Mouse (Mus musculus): Measurements from ENCODE around the gene Pdhb. TPM values are rescaled to one million over a fixed set of nuclear protein-coding genes. Genes with fewer than 3 reads are reported as not detected.

Pdhb gene
- total and polyA plus RNA-seq, 2 experiments, result 62.8 to 177 TPM

- H3K36me3 ChIP-seq (ENCODE audit: control insufficient read depth, insufficient read depth, low read length), result no peaks in the 10 kb centered on the region
- H3K4me1 ChIP-seq (ENCODE audit: control insufficient read depth, insufficient read depth, low read length), result peaks cover 5% of the 10 kb centered on the region; the same call in 1 of the 2 replicates
- no peaks in the 10 kb centered on the region for H3K27me3 ChIP-seq (ENCODE audit: control insufficient read depth, insufficient read depth, low read length)
- TF ChIP-seq POLR2A (IDR thresholded peaks at IDR 0.05; ENCODE audit: extremely low read depth, insufficient read depth, low read length) (no peak), CTCF (IDR thresholded peaks at IDR 0.05; ENCODE audit: low read depth, low read length) (no peak)
- no peak overlapping the region for H3K9ac ChIP-seq (ENCODE audit: low read depth, low read length)
- H3K79me2 ChIP-seq (ENCODE audit: control insufficient read depth, insufficient read depth, low read length), result no peaks in the 10 kb centered on the region
- no peak overlapping the region for H3K4me3 ChIP-seq (ENCODE audit: insufficient read depth, low read depth, low read length)
- no peak for DNase-seq (ENCODE audit: extremely low read depth, low read depth, low spot score)
- H3K27ac ChIP-seq (replicated peaks; ENCODE audit: insufficient read depth, low read depth, low read length), result no peak overlapping the region
- WGBS, result 72% methylated on average over 9 of the region's 9 CpGs
These were observed 33.5 kb upstream of the Pdhb start for GRCm38 (mm10) chr14:8206179-8206910.

DNA sequence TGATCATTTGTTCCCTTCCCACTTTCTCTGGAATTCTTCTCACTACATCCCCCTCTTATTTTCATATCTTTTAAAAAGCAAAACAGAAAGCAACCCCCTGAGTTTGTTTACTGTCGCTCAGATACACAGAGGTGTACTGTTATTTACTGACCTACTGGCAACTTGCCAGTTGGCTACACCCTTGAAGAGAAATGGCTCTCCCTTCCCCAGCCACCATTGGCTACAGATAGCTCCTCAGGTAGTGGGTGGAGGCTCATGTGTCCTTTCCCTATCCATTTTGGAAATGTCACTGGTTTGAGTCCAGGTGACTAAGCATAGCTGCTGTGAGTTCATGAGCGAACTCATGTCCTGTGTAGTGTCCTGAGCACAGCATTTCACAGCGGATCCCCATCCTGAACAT is 28.9 kb upstream of the Pdhb start:
- Histone ChIP-seq H3K79me2 (ENCODE audit: control insufficient read depth, insufficient read depth, low read length) (no peaks in the 10 kb centered on the region), H3K4me1 (ENCODE audit: control insufficient read depth, insufficient read depth, low read length) (peaks cover 5% of the 10 kb centered on the region; the same call in 1 of the 2 replicates), H3K9ac (ENCODE audit: low read depth, low read length) (no peak overlapping the region), H3K27ac (replicated peaks; ENCODE audit: insufficient read depth, low read depth, low read length) (no peak overlapping the region), H3K4me3 (ENCODE audit: insufficient read depth, low read depth, low read length) (no peak overlapping the region), H3K36me3 (ENCODE audit: control insufficient read depth, insufficient read depth, low read length) (no peaks in the 10 kb centered on the region), H3K27me3 (ENCODE audit: control insufficient read depth, insufficient read depth, low read length) (no peaks in the 10 kb centered on the region)
- DNase-seq (ENCODE audit: extremely low read depth, low read depth, low spot score), result peak; percentile 66
- TF ChIP-seq POLR2A (IDR thresholded peaks at IDR 0.05; ENCODE audit: extremely low read depth, insufficient read depth, low read length) (no peak), CTCF (IDR thresholded peaks at IDR 0.05; ENCODE audit: low read depth, low read length) (no peak)
- 63% methylated on average over 3 of the region's 3 CpGs for WGBS

GRCm38 (mm10) chr14:8200769-8201168 is 27.9 kb upstream of the Pdhb start:
- Histone ChIP-seq H3K4me3 (ENCODE audit: insufficient read depth, low read depth, low read length) (no peak overlapping the region), H3K79me2 (ENCODE audit: control insufficient read depth, insufficient read depth, low read length) (no peaks in the 10 kb centered on the region), H3K27me3 (ENCODE audit: control insufficient read depth, insufficient read depth, low read length) (no peaks in the 10 kb centered on the region), H3K27ac (replicated peaks; ENCODE audit: insufficient read depth, low read depth, low read length) (no peak overlapping the region), H3K9ac (ENCODE audit: low read depth, low read length) (no peak overlapping the region), H3K36me3 (ENCODE audit: control insufficient read depth, insufficient read depth, low read length) (no peaks in the 10 kb centered on the region), H3K4me1 (ENCODE audit: control insufficient read depth, insufficient read depth, low read length) (peaks cover 7% of the 10 kb centered on the region)
- 62% methylated on average over 5 of the region's 5 CpGs for WGBS
- DNase-seq (ENCODE audit: extremely low read depth, low read depth, low spot score), result no peak
- TF ChIP-seq CTCF (IDR thresholded peaks at IDR 0.05; ENCODE audit: low read depth, low read length) (no peak), POLR2A (IDR thresholded peaks at IDR 0.05; ENCODE audit: extremely low read depth, insufficient read depth, low read length) (no peak)

DNA sequence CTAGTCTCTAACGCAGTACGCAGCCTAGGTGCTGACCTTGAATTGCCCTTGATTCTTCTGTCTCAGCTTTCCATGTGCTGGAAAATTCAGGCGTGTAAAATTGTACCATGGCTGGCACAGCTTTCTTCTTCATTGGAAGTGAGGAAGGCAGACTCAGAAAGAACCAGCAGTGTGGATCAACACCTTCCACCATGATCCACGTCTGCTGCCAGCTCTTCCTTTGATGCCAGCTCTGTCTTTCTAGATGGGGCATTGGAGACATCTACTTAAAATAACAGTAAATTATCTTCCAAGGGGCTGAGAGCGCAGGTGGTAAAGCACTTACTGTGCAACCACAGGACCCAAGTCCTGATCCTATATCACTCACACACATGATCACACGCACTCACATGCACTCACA is 19.9 kb upstream of the Pdhb start:
- no peak overlapping the region for H3K4me3 ChIP-seq (ENCODE audit: insufficient read depth, low read depth, low read length)

GRCm38 (mm10) chr14:8191331-8191965 is 18.6 kb upstream of the Pdhb start:
- TF ChIP-seq CTCF (IDR thresholded peaks at IDR 0.05; ENCODE audit: low read depth, low read length) (no peak), POLR2A (IDR thresholded peaks at IDR 0.05; ENCODE audit: extremely low read depth, insufficient read depth, low read length) (no peak)
- no peaks in the 10 kb centered on the region for H3K79me2 ChIP-seq (ENCODE audit: control insufficient read depth, insufficient read depth, low read length)
- H3K9ac ChIP-seq (ENCODE audit: low read depth, low read length), result no peak overlapping the region
- peak; percentile 57 for DNase-seq (ENCODE audit: extremely low read depth, low read depth, low spot score)
- no peak overlapping the region for H3K4me3 ChIP-seq (ENCODE audit: insufficient read depth, low read depth, low read length)
- WGBS, result 66% methylated on average over 12 of the region's 12 CpGs
- no peaks in the 10 kb centered on the region for H3K27me3 ChIP-seq (ENCODE audit: control insufficient read depth, insufficient read depth, low read length)
- H3K36me3 ChIP-seq (ENCODE audit: control insufficient read depth, insufficient read depth, low read length), result no peaks in the 10 kb centered on the region
- peaks cover 4% of the 10 kb centered on the region for H3K4me1 ChIP-seq (ENCODE audit: control insufficient read depth, insufficient read depth, low read length)
- no peak overlapping the region for H3K27ac ChIP-seq (replicated peaks; ENCODE audit: insufficient read depth, low read depth, low read length)

More for the DNA sequence above, 19.9 kb upstream of the Pdhb start:
- H3K27me3 ChIP-seq (ENCODE audit: control insufficient read depth, insufficient read depth, low read length), result no peaks in the 10 kb centered on the region
- H3K27ac ChIP-seq (replicated peaks; ENCODE audit: insufficient read depth, low read depth, low read length), result no peak overlapping the region
- no peak overlapping the region for H3K9ac ChIP-seq (ENCODE audit: low read depth, low read length)
- DNase-seq (ENCODE audit: extremely low read depth, low read depth, low spot score), result no peak
- 95% methylated on average over 6 of the region's 6 CpGs for WGBS
- no peaks in the 10 kb centered on the region for H3K36me3 ChIP-seq (ENCODE audit: control insufficient read depth, insufficient read depth, low read length)
- no peaks in the 10 kb centered on the region for H3K79me2 ChIP-seq (ENCODE audit: control insufficient read depth, insufficient read depth, low read length)
- TF ChIP-seq CTCF (IDR thresholded peaks at IDR 0.05; ENCODE audit: low read depth, low read length), result no peak
- TF ChIP-seq POLR2A (IDR thresholded peaks at IDR 0.05; ENCODE audit: extremely low read depth, insufficient read depth, low read length), result no peak
- peaks cover 2% of the 10 kb centered on the region; the same call in 1 of the 2 replicates for H3K4me1 ChIP-seq (ENCODE audit: control insufficient read depth, insufficient read depth, low read length)

- Histone ChIP-seq H3K4me3 (ENCODE audit: insufficient read depth, low read depth, low read length) (no peak overlapping the region), H3K36me3 (ENCODE audit: control insufficient read depth, insufficient read depth, low read length) (no peaks in the 10 kb centered on the region), H3K4me1 (ENCODE audit: control insufficient read depth, insufficient read depth, low read length) (peaks cover 2% of the 10 kb centered on the region; the same call in 1 of the 2 replicates), H3K27ac (replicated peaks; ENCODE audit: insufficient read depth, low read depth, low read length) (no peak overlapping the region), H3K9ac (ENCODE audit: low read depth, low read length) (no peak overlapping the region), H3K27me3 (ENCODE audit: control insufficient read depth, insufficient read depth, low read length) (no peaks in the 10 kb centered on the region), H3K79me2 (ENCODE audit: control insufficient read depth, insufficient read depth, low read length) (no peaks in the 10 kb centered on the region)
- WGBS, result 92% methylated on average over 3 of the region's 3 CpGs
- TF ChIP-seq CTCF (IDR thresholded peaks at IDR 0.05; ENCODE audit: low read depth, low read length) (no peak), POLR2A (IDR thresholded peaks at IDR 0.05; ENCODE audit: extremely low read depth, insufficient read depth, low read length) (no peak)
- no peak for DNase-seq (ENCODE audit: extremely low read depth, low read depth, low spot score)
These were observed 17.7 kb upstream of the Pdhb start for GRCm38 (mm10) chr14:8190556-8190955.
